In genomic region chr10:71181931-71182330, GRCm38 (mm10) we compare ENCODE assay signal across 25 mouse cellular contexts. TPM values are rescaled to one million over a fixed set of nuclear protein-coding genes. Genes with fewer than 3 reads are reported as not detected.
DNase-seq lines count a peak whose midpoint lies in the region; ATAC-seq and TF ChIP-seq lines count a peak whose summit lies in the region.
"Had no signal": no experiment of that assay in that cellular context is flagged by ENCODE, and none has a peak within 500 bp of the region (broad histone marks: within the 10 kb centered on the region; RNA-seq: fewer than 3 reads in every experiment).

No protein-coding gene starts in this region.

- ATAC-seq in heart, embryonic 13.5 days (ENCODE audit: extremely low read depth, insufficient number of reproducible peaks, low FRiP score, low TSS enrichment) = no peak
- no peak for ATAC-seq in liver, embryonic 11.5 days (replicated peaks; ENCODE audit: low FRiP score)
- ATAC-seq in midbrain, embryonic 14.5 days (ENCODE audit: low FRiP score, low TSS enrichment) = no peak
- ATAC-seq in midbrain, embryonic 15.5 days (replicated peaks) = no peak
- ATAC-seq: forebrain, embryonic 16.5 days had no signal

- H3K4me2 ChIP-seq in heart, embryonic 13.5 days = no peak overlapping the region
- H3K4me2 ChIP-seq in liver, embryonic 11.5 days = no peak overlapping the region
- H3K4me2 ChIP-seq in midbrain, embryonic 14.5 days (ENCODE audit: low read length) = no peak overlapping the region
- H3K4me2 ChIP-seq in midbrain, embryonic 15.5 days = no peak overlapping the region
- H3K4me2 ChIP-seq: embryonic facial prominence, embryonic 15.5 days; forebrain, embryonic 12.5 days; heart, embryonic 15.5 days had no signal

- 87% methylated on average over 3 of the region's 4 CpGs for WGBS in heart, embryonic 13.5 days
- 25% methylated on average over 4 of the region's 4 CpGs for WGBS in liver, adult 2 months
- 86% methylated on average over 4 of the region's 4 CpGs for WGBS in liver, embryonic 11.5 days
- 68% methylated on average over 4 of the region's 4 CpGs for WGBS in midbrain, embryonic 14.5 days
- 85% methylated on average over 4 of the region's 4 CpGs for WGBS in midbrain, embryonic 15.5 days

- no peak overlapping the region for H3K9ac ChIP-seq in heart, embryonic 13.5 days
- H3K9ac ChIP-seq in liver, adult 2 months (ENCODE audit: low read depth, low read length) = no peak overlapping the region
- no peak overlapping the region for H3K9ac ChIP-seq in liver, embryonic 11.5 days (ENCODE audit: low read depth, low read length)
- H3K9ac ChIP-seq in midbrain, embryonic 14.5 days (replicated peaks; ENCODE audit: low read length) = no peak overlapping the region
- no peak overlapping the region for H3K9ac ChIP-seq in midbrain, embryonic 15.5 days
- H3K9ac ChIP-seq: embryonic facial prominence, embryonic 15.5 days; forebrain, embryonic 12.5 days; heart, embryonic 15.5 days had no signal

- peak overlapping the region; percentile 61 for H3K27ac ChIP-seq in heart, embryonic 13.5 days (replicated peaks)
- peak overlapping the region; percentile 100 for H3K27ac ChIP-seq in liver, adult 2 months (replicated peaks; ENCODE audit: insufficient read depth, low read depth, low read length)
- no peak overlapping the region for H3K27ac ChIP-seq in liver, embryonic 11.5 days (ENCODE audit: low read depth, low read length)
- 0 out of 2 replicates have a peak overlapping the region, but pooled peaks have one; percentile 45 for H3K27ac ChIP-seq in midbrain, embryonic 14.5 days (replicated peaks; ENCODE audit: low read depth, low read length)
- H3K27ac ChIP-seq in midbrain, embryonic 15.5 days = no peak overlapping the region
- H3K27ac ChIP-seq: embryonic facial prominence, embryonic 15.5 days; forebrain, embryonic 12.5 days; heart, embryonic 10.5 days; heart, embryonic 15.5 days; hindbrain, embryonic 10.5 days had no signal

- H3K36me3 ChIP-seq in heart, embryonic 13.5 days = no peaks in the 10 kb centered on the region
- H3K36me3 ChIP-seq in liver, adult 2 months (ENCODE audit: control insufficient read depth, insufficient read depth, low read length) = peaks cover 2% of the 10 kb centered on the region; the same call in 1 of the 2 replicates
- H3K36me3 ChIP-seq in liver, embryonic 11.5 days (ENCODE audit: control insufficient read depth, insufficient read depth, low read length) = no peaks in the 10 kb centered on the region
- H3K36me3 ChIP-seq in midbrain, embryonic 14.5 days (ENCODE audit: control insufficient read depth, insufficient read depth, low read length) = no peaks in the 10 kb centered on the region
- no peaks in the 10 kb centered on the region for H3K36me3 ChIP-seq in midbrain, embryonic 15.5 days (replicated peaks)
- H3K36me3 ChIP-seq: embryonic facial prominence, embryonic 15.5 days; forebrain, embryonic 12.5 days; heart, embryonic 10.5 days; heart, embryonic 15.5 days; hindbrain, embryonic 10.5 days had no signal

- peaks cover 9% of the 10 kb centered on the region; the same call in 1 of the 2 replicates for H3K79me2 ChIP-seq in liver, adult 2 months (ENCODE audit: control insufficient read depth, insufficient read depth, low read length)

- no peak overlapping the region for H3K4me3 ChIP-seq in heart, embryonic 13.5 days
- H3K4me3 ChIP-seq in liver, adult 2 months (ENCODE audit: insufficient read depth, low read depth, low read length) = peak overlapping the region; percentile 62
- no peak overlapping the region for H3K4me3 ChIP-seq in liver, embryonic 11.5 days (ENCODE audit: low read depth, low read length)
- no peak overlapping the region for H3K4me3 ChIP-seq in midbrain, embryonic 14.5 days (replicated peaks; ENCODE audit: low read depth, low read length)
- no peak overlapping the region for H3K4me3 ChIP-seq in midbrain, embryonic 15.5 days
- H3K4me3 ChIP-seq: embryonic facial prominence, embryonic 15.5 days; erythroblast, embryonic 14.5 days; forebrain, embryonic 12.5 days; heart, embryonic 10.5 days; heart, embryonic 15.5 days; hindbrain, embryonic 10.5 days had no signal

- intact Hi-C loops in heart, postnatal 36 days (cut with DNase I) = no loop called here

- H3K9me3 ChIP-seq in heart, embryonic 13.5 days = no peaks in the 10 kb centered on the region
- 0 out of 2 replicates have a peak, but pooled peaks cover 4% of the 10 kb centered on the region for H3K9me3 ChIP-seq in liver, embryonic 11.5 days (ENCODE audit: control insufficient read depth, low read length)
- H3K9me3 ChIP-seq in midbrain, embryonic 14.5 days (ENCODE audit: control insufficient read depth, low read length) = 0 out of 2 replicates have a peak, but pooled peaks cover 3% of the 10 kb centered on the region
- no peaks in the 10 kb centered on the region for H3K9me3 ChIP-seq in midbrain, embryonic 15.5 days
- H3K9me3 ChIP-seq: embryonic facial prominence, embryonic 15.5 days; heart, embryonic 10.5 days; heart, embryonic 15.5 days had no signal

- no peak for DNase-seq in heart, postnatal 36 days
- peak; percentile 14 for DNase-seq in kidney, postnatal 10 days
- DNase-seq in kidney, adult 8-10 months = no peak
- peak; percentile 84 for DNase-seq in liver, adult 2 months (ENCODE audit: extremely low read depth, low read depth, low spot score)
- DNase-seq in liver, embryonic 11.5 days (ENCODE audit: low spot score) = no peak
- DNase-seq in midbrain, embryonic 14.5 days = no peak
- DNase-seq: adrenal gland, postnatal 10 days; cerebellum, adult 11 months; cerebellum, adult 8-10 months; cerebellum, postnatal 14 days; embryo, embryonic 11 days; gastrocnemius, postnatal 10 days; heart, adult 18-20 months; heart, postnatal 14 days had no signal

- H3K4me1 ChIP-seq in heart, embryonic 13.5 days = peaks cover 22% of the 10 kb centered on the region
- H3K4me1 ChIP-seq in liver, adult 2 months (ENCODE audit: control insufficient read depth, insufficient read depth, low read length) = peaks cover 24% of the 10 kb centered on the region
- H3K4me1 ChIP-seq in liver, embryonic 11.5 days (replicated peaks; ENCODE audit: control insufficient read depth, insufficient read depth, low read length) = 0 out of 2 replicates have a peak, but pooled peaks cover 3% of the 10 kb centered on the region
- H3K4me1 ChIP-seq in midbrain, embryonic 14.5 days (ENCODE audit: control insufficient read depth, insufficient read depth, low read length) = no peaks in the 10 kb centered on the region
- H3K4me1 ChIP-seq in midbrain, embryonic 15.5 days = no peaks in the 10 kb centered on the region
- H3K4me1 ChIP-seq: forebrain, embryonic 12.5 days; hindbrain, embryonic 10.5 days had no signal

- TF ChIP-seq POLR2A in liver, adult 2 months (IDR thresholded peaks at IDR 0.05; ENCODE audit: extremely low read depth, insufficient read depth, low read length) = no peak

- H3K27me3 ChIP-seq in heart, embryonic 13.5 days (replicated peaks) = no peaks in the 10 kb centered on the region
- H3K27me3 ChIP-seq in liver, adult 2 months (ENCODE audit: control insufficient read depth, insufficient read depth, low read length) = no peaks in the 10 kb centered on the region
- no peaks in the 10 kb centered on the region for H3K27me3 ChIP-seq in liver, embryonic 11.5 days (replicated peaks; ENCODE audit: control insufficient read depth, insufficient read depth, low read length)
- no peaks in the 10 kb centered on the region for H3K27me3 ChIP-seq in midbrain, embryonic 14.5 days (ENCODE audit: control insufficient read depth, insufficient read depth, low read length)
- H3K27me3 ChIP-seq in midbrain, embryonic 15.5 days (replicated peaks) = no peaks in the 10 kb centered on the region
- H3K27me3 ChIP-seq: embryonic facial prominence, embryonic 15.5 days; forebrain, embryonic 12.5 days; heart, embryonic 15.5 days had no signal

- no peak for TF ChIP-seq CTCF in liver, adult 2 months (IDR thresholded peaks at IDR 0.05; ENCODE audit: low read depth, low read length)

RNA-seq across cellular contexts. Expression of gene Bicc1, which starts 22.4 kb away (rescaled TPM):
- 17.3 and 19.2 TPM in 2 replicates for polyA plus RNA-seq in heart, embryonic 13.5 days (2015; fragmentation: Nextera tagmentation; extraction: Ambion mirVana)
- total RNA-seq in heart, postnatal 36 days (2021) = 10 to 100 TPM; 16.4 to 22.2 TPM
- total RNA-seq in liver, adult 2 months (2014; rRNA removed) = 1.6 and 1.7 TPM in 2 replicates
- 0.75 and 1.0 TPM in 2 replicates for polyA plus RNA-seq in liver, adult 2 months (2012; rRNA removed)
- 8.9 and 9.7 TPM in 2 replicates for polyA plus RNA-seq in liver, embryonic 11.5 days (2014; fragmentation: Nextera tagmentation; extraction: Ambion mirVana)
- polyA plus RNA-seq in midbrain, embryonic 14.5 days (2014; fragmentation: Nextera tagmentation; extraction: Ambion mirVana) = 1.7 and 6.2 TPM in 2 replicates
- 6.2 and 6.3 TPM in 2 replicates for polyA plus RNA-seq in midbrain, embryonic 15.5 days (2015; fragmentation: Nextera tagmentation; extraction: Ambion mirVana)
- total RNA-seq: common myeloid progenitor, adult 5-6 weeks; MEL had no signal
- polyA plus RNA-seq: erythroblast, embryonic 14.5 days had no signal

RNA-seq across cellular contexts. Expression of gene Tfam, which starts 56.1 kb away (rescaled TPM):
- 42.3 and 47.6 TPM in 2 replicates for polyA plus RNA-seq in heart, embryonic 13.5 days (2015; fragmentation: Nextera tagmentation; extraction: Ambion mirVana)
- total RNA-seq in heart, postnatal 36 days (2021) = 10 to 100 TPM; 59.6 to 70.2 TPM
- 18.5 and 19.6 TPM in 2 replicates for total RNA-seq in liver, adult 2 months (2014; rRNA removed)
- 10.4 and 11.6 TPM in 2 replicates for polyA plus RNA-seq in liver, adult 2 months (2012; rRNA removed)
- polyA plus RNA-seq in liver, embryonic 11.5 days (2014; fragmentation: Nextera tagmentation; extraction: Ambion mirVana) = 104 and 105 TPM in 2 replicates
- polyA plus RNA-seq in midbrain, embryonic 14.5 days (2014; fragmentation: Nextera tagmentation; extraction: Ambion mirVana) = 38.5 and 50.1 TPM in 2 replicates
- 42.0 and 51.4 TPM in 2 replicates for polyA plus RNA-seq in midbrain, embryonic 15.5 days (2015; fragmentation: Nextera tagmentation; extraction: Ambion mirVana)

Comparison
In these comparisons a context has a peak if more than half of its experiments do, and no peak if none do; other contexts are left out.
1. H3K27ac ChIP-seq: peak in heart, embryonic 13.5 days (single experiment), liver, adult 2 months (single experiment) and midbrain, embryonic 14.5 days (single experiment); none in liver, embryonic 11.5 days (single experiment) and midbrain, embryonic 15.5 days (single experiment).
2. DNase-seq: peak in kidney, postnatal 10 days (single experiment) and liver, adult 2 months (single experiment); none in heart, postnatal 36 days (0 of 2), kidney, adult 8-10 months (0 of 2), liver, embryonic 11.5 days (single experiment) and midbrain, embryonic 14.5 days (single experiment).